Mouse (Mus musculus) testis, adult 2 months (tissue): ENCODE results near the gene Lamtor1. TPM values are rescaled to one million over a fixed set of nuclear protein-coding genes. Genes with fewer than 3 reads are reported as not detected.
A peak's percentile ranks its signal among the peaks of the same experiment; 100 is the strongest.

ENCODE experiments used
- H3K27ac ChIP-seq: fragments of 200-500 bp; 2 replicates; pipeline ENCODE4 v1.5.1; 2012; ENCODE audit warnings: low read depth, low read length; ENCODE audit not compliant: control insufficient read depth, insufficient read depth
- H3K27me3 ChIP-seq: fragments of 200-500 bp; 2 replicates; pipeline ENCODE4 v1.6.1; 2012; ENCODE audit warnings: mild to moderate bottlenecking, low read length, moderate library complexity; ENCODE audit not compliant: control insufficient read depth, insufficient read depth
- H3K36me3 ChIP-seq: fragments of 200-500 bp; 2 replicates; pipeline ENCODE4 v1.6.1; 2012; ENCODE audit warnings: mild to moderate bottlenecking, low read length; ENCODE audit not compliant: control insufficient read depth, insufficient read depth
- H3K4me1 ChIP-seq: fragments of 200-500 bp; 2 replicates; pipeline ENCODE4 v1.6.1; 2012; ENCODE audit warnings: low read length; ENCODE audit not compliant: control insufficient read depth, insufficient read depth
- H3K4me3 ChIP-seq: fragments of 200-500 bp; 2 replicates; pipeline ENCODE4 v1.5.1; 2012; ENCODE audit warnings: low read depth, mild to moderate bottlenecking, low read length, moderate library complexity, mixed read lengths; ENCODE audit not compliant: control insufficient read depth
- CTCF ChIP-seq: fragments of 200-500 bp; IDR thresholded peaks from 2 replicates; pipeline ENCODE4 v1.5.1; 2012; ENCODE audit warnings: low read depth, mild to moderate bottlenecking, inconsistent platforms, low read length, moderate library complexity; ENCODE audit not compliant: control insufficient read depth, insufficient read depth, insufficient replicate concordance
- POLR2A ChIP-seq: fragments of 200-500 bp; IDR thresholded peaks from 2 replicates; pipeline ENCODE4 v1.6.1; 2012; ENCODE audit warnings: low read depth, mild to moderate bottlenecking, inconsistent platforms, low read length, moderate library complexity; ENCODE audit not compliant: control insufficient read depth
- polyA plus RNA-seq: library from polyadenylated mRNA; depleted of rRNA; stranded (reverse); fragments of >200 nt; gene quantifications from 2 replicates; pipeline ENCODE4 v1.2.3, GENCODE M21; 2012

Gene Lamtor1
- polyA plus RNA-seq, 1 experiment = 52.2 TPM

- H3K4me1 ChIP-seq = no peaks in the 10 kb centered on the region
- no peak overlapping the region for H3K4me3 ChIP-seq
- no peaks in the 10 kb centered on the region for H3K36me3 ChIP-seq
- no peaks in the 10 kb centered on the region for H3K27me3 ChIP-seq
- no peak overlapping the region for H3K27ac ChIP-seq
- no peak for TF ChIP-seq CTCF
- no peak for TF ChIP-seq POLR2A
These were observed 21.5 kb upstream of the Lamtor1 start for GRCm38 (mm10) chr7:101884160-101884559.

- Histone ChIP-seq H3K27me3 (no peaks in the 10 kb centered on the region), H3K4me3 (no peak overlapping the region), H3K36me3 (no peaks in the 10 kb centered on the region), H3K27ac (no peak overlapping the region), H3K4me1 (no peaks in the 10 kb centered on the region)
- TF ChIP-seq CTCF (no peak), POLR2A (no peak)
These were observed 19.4 kb upstream of the Lamtor1 start for GRCm38 (mm10) chr7:101886274-101886673.

- H3K36me3 ChIP-seq = no peaks in the 10 kb centered on the region
- no peaks in the 10 kb centered on the region for H3K27me3 ChIP-seq
- H3K27ac ChIP-seq = no peak overlapping the region
- no peaks in the 10 kb centered on the region for H3K4me1 ChIP-seq
- no peak for TF ChIP-seq POLR2A
- no peak for TF ChIP-seq CTCF
- no peak overlapping the region for H3K4me3 ChIP-seq
These were observed 17.2 kb upstream of the Lamtor1 start for GRCm38 (mm10) chr7:101888460-101888859.

GRCm38 (mm10) chr7:101895695-101896094, 10.0 kb upstream of the Lamtor1 start:
- Histone ChIP-seq H3K4me1 (peaks cover 2% of the 10 kb centered on the region; the same call in 1 of the 2 replicates), H3K27me3 (no peaks in the 10 kb centered on the region), H3K36me3 (no peaks in the 10 kb centered on the region; the same call in 1 of the 2 replicates), H3K27ac (peak overlapping the region; percentile 95), H3K4me3 (peak overlapping the region; percentile 86)
- TF ChIP-seq POLR2A (no peak), CTCF (no peak)

DNA sequence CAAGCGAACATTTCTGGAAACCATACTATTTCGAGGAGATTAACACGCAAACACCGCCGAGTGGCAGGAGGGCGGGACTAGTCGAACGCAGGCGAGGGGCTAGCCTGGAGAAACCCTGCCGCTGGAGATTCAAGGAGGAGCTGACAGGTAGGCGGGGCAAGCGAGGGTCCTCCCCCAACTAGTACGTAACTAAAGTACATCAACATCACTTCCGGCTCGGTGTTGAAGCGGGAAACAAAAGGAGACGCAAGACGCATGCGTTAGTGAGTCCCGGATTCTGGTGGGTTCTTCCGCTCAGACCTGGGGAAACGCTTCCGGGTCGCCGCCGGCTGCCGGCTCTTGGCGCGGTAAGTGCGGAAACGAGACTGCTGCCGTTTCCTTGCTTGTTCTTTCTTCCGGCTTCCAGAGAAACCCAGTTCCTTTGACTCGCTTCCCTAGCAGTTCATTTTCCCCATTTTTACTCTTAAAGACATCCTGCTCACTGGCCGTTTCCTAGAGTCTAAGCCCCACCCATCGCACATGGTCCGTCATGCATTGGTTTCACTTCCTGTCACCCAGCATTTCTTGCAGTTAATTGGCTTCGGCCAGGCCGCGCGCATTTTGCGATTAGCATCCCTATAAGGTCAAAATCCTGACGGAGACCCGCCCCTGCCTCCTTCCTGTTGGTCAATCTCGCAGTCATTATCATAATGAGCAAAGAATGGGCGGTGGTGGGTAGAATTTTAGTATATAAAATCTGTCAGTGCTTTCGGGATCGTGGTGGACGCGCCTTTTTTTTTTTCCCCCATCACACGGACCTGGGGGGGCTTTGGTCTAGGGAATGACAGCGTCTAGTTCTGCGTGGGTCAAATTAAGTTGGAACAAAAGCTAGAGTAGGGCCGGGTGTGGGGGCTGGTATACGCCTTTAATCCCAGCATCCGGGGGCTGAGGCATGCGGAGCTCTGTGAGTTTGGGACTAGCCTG, 9.3 kb upstream of the Lamtor1 start:
- peak overlapping the region; percentile 95 for H3K27ac ChIP-seq
- H3K27me3 ChIP-seq = no peaks in the 10 kb centered on the region
- peak overlapping the region; percentile 86 for H3K4me3 ChIP-seq
- no peaks in the 10 kb centered on the region; the same call in 1 of the 2 replicates for H3K36me3 ChIP-seq
- TF ChIP-seq CTCF (no peak), POLR2A (peak; percentile 76)
- H3K4me1 ChIP-seq = peaks cover 2% of the 10 kb centered on the region; the same call in 1 of the 2 replicates

DNA sequence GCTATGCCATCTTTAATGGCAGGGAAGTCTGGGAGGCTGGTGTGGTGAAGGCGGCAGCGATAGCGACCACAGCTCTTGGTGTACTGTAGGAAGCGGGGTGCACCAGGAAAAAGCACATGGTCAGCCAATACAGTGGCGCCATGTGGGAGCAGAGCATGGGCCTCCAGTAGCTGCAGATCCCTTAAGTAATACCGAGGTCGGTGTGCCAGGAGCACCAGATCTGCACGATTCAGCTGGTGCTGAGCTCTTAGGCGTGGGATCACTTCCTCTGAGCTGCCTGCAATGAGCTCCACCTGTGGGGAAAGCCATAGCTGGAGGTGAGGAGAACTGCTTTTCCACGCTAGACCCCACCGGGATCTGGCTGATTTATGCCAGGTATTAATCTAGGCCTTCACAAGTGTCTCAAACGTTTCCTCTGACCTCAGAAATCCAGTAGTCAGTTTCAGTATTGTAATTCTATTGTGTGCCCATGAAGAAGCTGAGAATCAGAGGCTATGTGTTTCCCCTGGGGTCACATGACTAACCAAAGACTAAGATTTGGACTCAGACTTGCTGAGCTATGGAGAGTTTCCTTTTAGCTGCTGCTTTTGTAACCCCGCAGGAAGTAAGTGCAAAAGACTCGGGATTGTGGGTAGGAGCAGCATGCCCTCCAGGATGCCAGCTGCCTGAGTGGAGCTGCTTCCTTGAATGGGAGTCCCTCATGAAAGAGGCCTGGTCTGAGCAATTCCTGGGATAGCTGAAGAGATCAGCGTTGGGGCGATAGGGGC, 5.2 kb upstream of the Lamtor1 start:
- Histone ChIP-seq H3K27me3 (no peaks in the 10 kb centered on the region), H3K27ac (no peak overlapping the region), H3K4me1 (peaks cover 2% of the 10 kb centered on the region; the same call in 1 of the 2 replicates), H3K4me3 (no peak overlapping the region), H3K36me3 (no peaks in the 10 kb centered on the region; the same call in 1 of the 2 replicates)
- no peak for TF ChIP-seq CTCF
- TF ChIP-seq POLR2A = no peak

GRCm38 (mm10) chr7:101901969-101902368, 3.7 kb upstream of the Lamtor1 start:
- Histone ChIP-seq H3K4me3 (no peak overlapping the region), H3K27ac (no peak overlapping the region), H3K4me1 (peaks cover 2% of the 10 kb centered on the region; the same call in 1 of the 2 replicates), H3K36me3 (no peaks in the 10 kb centered on the region; the same call in 1 of the 2 replicates), H3K27me3 (no peaks in the 10 kb centered on the region)
- TF ChIP-seq CTCF (no peak), POLR2A (no peak)
